Mouse (Mus musculus): ENCODE results near the gene Oma1. TPM values are rescaled to one million over a fixed set of nuclear protein-coding genes. Genes with fewer than 3 reads are reported as not detected.

Oma1 gene
- polyA plus RNA-seq, 1 experiment from 2014 or later: 11.4 TPM

DNA sequence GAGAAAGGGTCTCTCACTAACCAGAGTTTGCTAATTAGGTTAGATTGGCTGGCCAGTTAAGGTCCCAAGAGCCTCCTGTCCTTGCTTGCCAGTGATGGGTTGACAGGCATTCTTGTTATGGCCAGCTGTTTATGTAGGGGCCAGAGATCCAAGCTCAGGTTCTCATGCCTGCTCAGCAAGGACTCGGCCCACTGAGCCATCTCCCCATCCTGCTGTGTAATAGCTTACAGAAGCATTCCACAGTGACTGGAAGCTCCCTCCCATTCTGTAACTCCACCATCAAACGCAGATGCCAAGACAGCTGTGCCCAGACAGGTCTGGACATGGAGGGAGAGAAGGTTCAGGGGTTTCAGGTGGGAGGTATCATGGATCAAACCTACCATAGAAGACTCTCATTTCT, 76.9 kb downstream of the Oma1 start:
- H3K27ac ChIP-seq (ENCODE audit: low read depth): no peak overlapping the region
- H3K27me3 ChIP-seq (ENCODE audit: insufficient read depth, low read length): no peaks in the 10 kb centered on the region
- 79% methylated on average over 2 of the region's 2 CpGs for WGBS (ENCODE audit: insufficient replicate concordance)
- DNase-seq: no peak
- H3K36me3 ChIP-seq (replicated peaks; ENCODE audit: insufficient read depth, low read length): no peaks in the 10 kb centered on the region
- TF ChIP-seq EP300 (IDR thresholded peaks at IDR 0.05; ENCODE audit: low read depth) (no peak), CTCF (IDR thresholded peaks at IDR 0.05; ENCODE audit: low read depth) (no peak)
- no peaks in the 10 kb centered on the region for H3K4me1 ChIP-seq (ENCODE audit: insufficient read depth)
- no peak overlapping the region for H3K9ac ChIP-seq (replicated peaks)
- no peaks in the 10 kb centered on the region; the same call in 1 of the 2 replicates for H3K9me3 ChIP-seq (ENCODE audit: low read length)
- no peak overlapping the region for H3K4me3 ChIP-seq (ENCODE audit: low read depth, low read length)
- ATAC-seq: no peak
- no peak overlapping the region for H3K4me2 ChIP-seq (ENCODE audit: low read depth, low read length)

DNA sequence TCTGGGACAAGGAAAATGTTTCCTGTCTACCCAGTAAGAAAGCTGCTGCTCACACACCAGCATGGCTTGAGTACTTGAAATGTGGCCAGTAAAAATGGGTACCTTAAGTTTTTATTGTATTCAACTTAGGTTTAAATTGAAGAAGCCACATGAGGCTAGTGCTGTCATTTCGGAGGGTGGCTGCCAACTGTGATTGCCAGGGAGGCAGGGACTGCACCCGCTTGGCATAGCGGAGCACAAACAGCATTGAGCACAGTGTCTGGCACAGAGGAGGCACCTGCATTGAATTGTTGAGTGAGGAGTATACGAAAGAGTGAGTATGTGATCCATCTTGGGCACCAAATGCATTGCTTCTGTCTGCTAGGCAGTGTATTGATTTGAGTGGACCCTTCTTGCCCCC, 81.5 kb downstream of the Oma1 start:
- no peaks in the 10 kb centered on the region for H3K9me3 ChIP-seq (ENCODE audit: low read length)
- 86% methylated on average over 4 of the region's 4 CpGs for WGBS (ENCODE audit: insufficient replicate concordance)
- H3K4me1 ChIP-seq (ENCODE audit: insufficient read depth): no peaks in the 10 kb centered on the region
- TF ChIP-seq EP300 (IDR thresholded peaks at IDR 0.05; ENCODE audit: low read depth): no peak
- H3K4me2 ChIP-seq (ENCODE audit: low read depth, low read length): no peak overlapping the region
- H3K27me3 ChIP-seq (ENCODE audit: insufficient read depth, low read length): no peaks in the 10 kb centered on the region
- H3K27ac ChIP-seq (ENCODE audit: low read depth): no peak overlapping the region
- no peak for ATAC-seq
- no peaks in the 10 kb centered on the region for H3K36me3 ChIP-seq (replicated peaks; ENCODE audit: insufficient read depth, low read length)
- no peak for DNase-seq
- no peak overlapping the region for H3K9ac ChIP-seq (replicated peaks)
- H3K4me3 ChIP-seq (ENCODE audit: low read depth, low read length): no peak overlapping the region

DNA sequence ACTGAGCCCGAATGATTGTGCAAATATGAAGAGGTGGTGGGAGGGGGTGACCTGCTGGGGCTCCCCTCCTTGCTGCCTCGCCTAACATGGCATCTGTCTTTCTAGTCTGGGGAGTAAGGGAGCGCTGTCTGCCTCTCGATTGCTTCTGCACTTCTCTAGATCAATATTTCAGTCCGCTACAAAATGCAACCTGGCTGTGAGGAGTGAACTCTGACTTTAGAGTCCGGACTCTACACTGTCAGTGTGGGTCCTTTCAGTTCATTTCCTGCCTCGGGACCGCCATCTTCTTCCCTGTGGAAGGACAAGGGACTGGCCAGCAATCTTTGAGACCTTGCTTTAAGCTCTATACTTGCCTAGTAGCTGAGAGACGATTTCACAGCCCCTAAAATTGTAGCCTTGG, 82.3 kb downstream of the Oma1 start:
- Histone ChIP-seq H3K9ac (replicated peaks) (no peak overlapping the region), H3K27ac (ENCODE audit: low read depth) (no peak overlapping the region), H3K36me3 (replicated peaks; ENCODE audit: insufficient read depth, low read length) (no peaks in the 10 kb centered on the region), H3K9me3 (ENCODE audit: low read length) (no peaks in the 10 kb centered on the region), H3K4me2 (ENCODE audit: low read depth, low read length) (peak overlapping the region; percentile 36; the same call in 1 of the 2 replicates), H3K4me3 (ENCODE audit: low read depth, low read length) (no peak overlapping the region), H3K4me1 (ENCODE audit: insufficient read depth) (no peaks in the 10 kb centered on the region), H3K27me3 (ENCODE audit: insufficient read depth, low read length) (no peaks in the 10 kb centered on the region)
- DNase-seq (no peak), ATAC-seq (peak; percentile 74)
- WGBS (ENCODE audit: insufficient replicate concordance): 48% methylated on average over 9 of the region's 9 CpGs
- TF ChIP-seq EP300 (IDR thresholded peaks at IDR 0.05; ENCODE audit: low read depth) (no peak), CTCF (IDR thresholded peaks at IDR 0.05; ENCODE audit: low read depth) (0 out of 2 replicates have a peak, but pooled peaks have one; percentile 6)

DNA sequence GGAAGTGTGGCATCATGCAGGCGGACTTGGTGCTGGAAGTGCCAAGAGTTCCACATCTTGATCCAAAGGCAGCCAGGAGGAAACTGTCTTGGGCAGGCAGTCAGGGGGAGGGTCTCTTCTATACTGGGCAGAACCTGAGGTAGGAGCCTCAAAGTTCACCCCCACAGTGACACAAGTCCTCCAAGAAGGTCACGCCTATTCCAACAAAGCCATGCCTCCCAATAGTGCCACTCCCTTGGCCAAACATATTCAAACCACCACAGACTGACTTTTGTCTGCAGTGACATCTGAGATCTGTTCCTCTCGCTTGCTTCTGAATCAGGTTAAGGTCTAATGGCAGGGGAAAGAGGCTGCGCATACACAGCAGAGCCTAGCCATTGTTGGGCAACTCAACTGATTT, 83.3 kb downstream of the Oma1 start:
- TF ChIP-seq EP300 (IDR thresholded peaks at IDR 0.05; ENCODE audit: low read depth) (no peak), CTCF (IDR thresholded peaks at IDR 0.05; ENCODE audit: low read depth) (no peak)
- no peaks in the 10 kb centered on the region for H3K4me1 ChIP-seq (ENCODE audit: insufficient read depth)

DNA sequence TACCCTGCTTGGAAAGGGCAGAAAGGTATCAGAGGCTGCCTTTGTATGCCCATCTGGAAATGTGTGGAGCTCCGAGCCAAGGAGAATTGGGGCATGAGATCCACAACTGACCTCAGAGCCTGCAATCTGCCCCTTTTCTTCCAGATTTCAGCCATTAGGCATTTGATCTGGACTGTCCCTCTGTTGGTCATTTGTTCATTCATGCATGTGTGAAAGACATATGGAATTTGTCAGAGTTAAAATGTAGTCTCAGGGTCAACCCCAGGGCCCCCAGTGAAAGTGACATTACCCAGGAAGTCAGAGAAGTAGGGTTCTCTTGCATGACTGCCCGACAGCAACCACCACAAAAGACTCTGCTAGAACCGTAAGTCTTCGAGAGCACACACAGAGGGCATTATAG, 89.0 kb downstream of the Oma1 start:
- Histone ChIP-seq H3K4me2 (ENCODE audit: low read depth, low read length) (no peak overlapping the region), H3K4me1 (ENCODE audit: insufficient read depth) (no peaks in the 10 kb centered on the region), H3K27ac (ENCODE audit: low read depth) (no peak overlapping the region), H3K9me3 (ENCODE audit: low read length) (no peaks in the 10 kb centered on the region), H3K9ac (replicated peaks) (no peak overlapping the region), H3K27me3 (ENCODE audit: insufficient read depth, low read length) (no peaks in the 10 kb centered on the region), H3K36me3 (replicated peaks; ENCODE audit: insufficient read depth, low read length) (no peaks in the 10 kb centered on the region), H3K4me3 (ENCODE audit: low read depth, low read length) (no peak overlapping the region)
- no peak for DNase-seq
- 72% methylated on average over 4 of the region's 4 CpGs for WGBS (ENCODE audit: insufficient replicate concordance)
- ATAC-seq: no peak
- TF ChIP-seq CTCF (IDR thresholded peaks at IDR 0.05; ENCODE audit: low read depth) (no peak), EP300 (IDR thresholded peaks at IDR 0.05; ENCODE audit: low read depth) (no peak)

More for the DNA sequence above, 83.3 kb downstream of the Oma1 start:
- Histone ChIP-seq H3K9me3 (ENCODE audit: low read length) (no peaks in the 10 kb centered on the region), H3K4me3 (ENCODE audit: low read depth, low read length) (no peak overlapping the region), H3K4me2 (ENCODE audit: low read depth, low read length) (no peak overlapping the region), H3K9ac (replicated peaks) (no peak overlapping the region), H3K27me3 (ENCODE audit: insufficient read depth, low read length) (no peaks in the 10 kb centered on the region), H3K27ac (ENCODE audit: low read depth) (no peak overlapping the region), H3K36me3 (replicated peaks; ENCODE audit: insufficient read depth, low read length) (no peaks in the 10 kb centered on the region)
- no peak for DNase-seq
- 83% methylated on average over 4 of the region's 4 CpGs for WGBS (ENCODE audit: insufficient replicate concordance)
- ATAC-seq: no peak

DNA sequence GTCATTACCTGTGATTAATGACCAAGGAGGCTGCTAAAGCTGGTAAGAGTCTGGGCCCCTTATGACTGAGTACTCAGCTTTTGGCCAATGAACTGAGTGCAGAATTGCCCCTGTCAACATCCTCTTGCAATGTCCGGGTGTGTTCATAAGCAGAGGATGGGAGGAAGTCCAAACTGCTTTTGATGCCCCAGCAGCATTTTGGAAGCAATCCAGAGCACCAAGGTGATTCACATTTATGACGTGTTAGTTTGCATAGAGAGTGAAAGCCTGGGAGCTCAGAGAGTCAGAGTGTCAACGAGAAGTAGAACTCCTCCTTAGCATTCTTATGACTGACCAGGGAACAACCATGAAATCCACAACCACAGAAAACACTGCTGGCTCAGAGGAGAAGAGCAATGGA, 91.7 kb downstream of the Oma1 start:
- no peaks in the 10 kb centered on the region for H3K36me3 ChIP-seq (replicated peaks; ENCODE audit: insufficient read depth, low read length)
- 57% methylated on average over 3 of the region's 3 CpGs for WGBS (ENCODE audit: insufficient replicate concordance)
- no peak overlapping the region for H3K27ac ChIP-seq (ENCODE audit: low read depth)
- ATAC-seq: no peak
- H3K9ac ChIP-seq (replicated peaks): no peak overlapping the region
- H3K27me3 ChIP-seq (ENCODE audit: insufficient read depth, low read length): no peaks in the 10 kb centered on the region
- no peak overlapping the region for H3K4me3 ChIP-seq (ENCODE audit: low read depth, low read length)
- no peak overlapping the region for H3K4me2 ChIP-seq (ENCODE audit: low read depth, low read length)
- H3K9me3 ChIP-seq (ENCODE audit: low read length): no peaks in the 10 kb centered on the region
- no peak for DNase-seq
- TF ChIP-seq EP300 (IDR thresholded peaks at IDR 0.05; ENCODE audit: low read depth) (no peak), CTCF (IDR thresholded peaks at IDR 0.05; ENCODE audit: low read depth) (no peak)
- H3K4me1 ChIP-seq (ENCODE audit: insufficient read depth): no peaks in the 10 kb centered on the region

DNA sequence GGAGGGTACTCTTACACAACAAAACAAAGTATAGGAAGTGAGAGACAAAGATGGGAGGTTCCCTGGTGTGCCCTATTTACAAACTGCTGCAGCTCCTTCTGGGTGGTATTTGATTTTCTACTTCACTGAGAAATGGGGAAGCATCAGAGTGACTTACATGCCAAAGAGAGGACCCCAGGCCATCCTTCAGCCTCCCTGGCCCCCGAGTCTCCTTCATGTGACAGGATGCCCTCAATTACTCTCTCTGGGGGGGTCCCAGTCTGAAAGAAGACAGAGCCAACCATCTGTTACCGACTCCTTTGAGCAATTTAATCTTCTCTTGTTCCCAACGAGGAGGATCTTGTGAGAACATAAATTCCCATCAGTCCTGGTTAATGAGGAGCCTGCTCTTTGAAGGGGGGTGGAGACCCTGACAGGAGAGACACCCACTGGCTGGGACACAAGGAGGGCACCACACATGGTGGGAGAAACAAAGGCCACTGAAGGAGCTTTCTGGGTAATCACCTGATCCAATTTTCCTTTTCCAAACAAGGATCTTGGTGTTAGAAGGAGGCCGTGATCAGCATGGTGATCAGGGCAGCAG, 96.7 kb downstream of the Oma1 start:
- H3K27ac ChIP-seq (ENCODE audit: low read depth): no peak overlapping the region
- no peak overlapping the region for H3K4me3 ChIP-seq (ENCODE audit: low read depth, low read length)
- ATAC-seq (no peak), DNase-seq (no peak)
- H3K9ac ChIP-seq (replicated peaks): no peak overlapping the region
- 28% methylated on average over 4 of the region's 4 CpGs for WGBS (ENCODE audit: insufficient replicate concordance)
- no peaks in the 10 kb centered on the region for H3K27me3 ChIP-seq (ENCODE audit: insufficient read depth, low read length)
- no peaks in the 10 kb centered on the region for H3K36me3 ChIP-seq (replicated peaks; ENCODE audit: insufficient read depth, low read length)
- no peaks in the 10 kb centered on the region for H3K9me3 ChIP-seq (ENCODE audit: low read length)
- no peaks in the 10 kb centered on the region for H3K4me1 ChIP-seq (ENCODE audit: insufficient read depth)
- H3K4me2 ChIP-seq (ENCODE audit: low read depth, low read length): no peak overlapping the region
- no peak for TF ChIP-seq CTCF (IDR thresholded peaks at IDR 0.05; ENCODE audit: low read depth)
- no peak for TF ChIP-seq EP300 (IDR thresholded peaks at IDR 0.05; ENCODE audit: low read depth)

Other genes with a start within 250 kb of the Oma1 start
- 22.6 and 25.4 TPM in 2 replicates for gene Mier1, start 199.4 kb upstream of the Oma1 start, polyA plus RNA-seq (2015; fragmentation: Nextera tagmentation; extraction: Ambion mirVana)
- 0.06 and 0.12 TPM in 2 replicates for gene Wdr78, start 199.3 kb upstream of the Oma1 start, polyA plus RNA-seq (2015; fragmentation: Nextera tagmentation; extraction: Ambion mirVana)
- 10.0 and 10.5 TPM in 2 replicates for gene Slc35d1, start 98.6 kb upstream of the Oma1 start, polyA plus RNA-seq (2015; fragmentation: Nextera tagmentation; extraction: Ambion mirVana)
- not detected in 2 replicates for gene 4921539E11Rik, start 22.9 kb upstream of the Oma1 start, polyA plus RNA-seq (2015; fragmentation: Nextera tagmentation; extraction: Ambion mirVana)

All from liver, postnatal 0 days (tissue).